Mouse (Mus musculus) midbrain, postnatal 0 days (tissue): ENCODE measurements around the gene Cryl1. TPM values are rescaled to one million over a fixed set of nuclear protein-coding genes. Genes with fewer than 3 reads are reported as not detected.
A peak's percentile ranks its signal among the peaks of the same experiment; 100 is the strongest.

Experiments
- ATAC-seq: fragments of 200-750 bp; cut with Nextera tagmentation; 2 replicates; pipeline ENCODE4 v1.8.0; 2017; ENCODE audit warnings: moderate number of reproducible peaks, mild to moderate bottlenecking, moderate TSS enrichment, moderate library complexity; ENCODE audit not compliant: low FRiP score
- DNase-seq: peaks from one replicate; pipeline ENCODE4 v3.0.0-alpha.2; 2015; ENCODE audit warnings: low spot score
- H3K27ac ChIP-seq: fragments of 300-500 bp; sonication (generic); 2 replicates; pipeline ENCODE4 v1.5.1; 2014; ENCODE audit warnings: low read depth, mild to moderate bottlenecking, low read length, mixed read lengths
- H3K27me3 ChIP-seq: fragments of 300-500 bp; sonication (generic); 2 replicates; pipeline ENCODE4 v1.6.1; 2014; ENCODE audit warnings: low read length, control low read depth, mixed read lengths; ENCODE audit not compliant: insufficient read depth
- H3K36me3 ChIP-seq: fragments of 300-500 bp; sonication (generic); 2 replicates; pipeline ENCODE4 v1.6.1; 2014; ENCODE audit warnings: low read length, control low read depth, mixed read lengths; ENCODE audit not compliant: insufficient read depth
- H3K4me1 ChIP-seq: fragments of 300-500 bp; sonication (generic); 2 replicates; pipeline ENCODE4 v1.6.1; 2014; ENCODE audit warnings: mild to moderate bottlenecking, control low read depth, antibody characterized with exemption, low read length, mixed read lengths; ENCODE audit not compliant: insufficient read depth
- H3K4me2 ChIP-seq: fragments of 300-500 bp; sonication (generic); 2 replicates; pipeline ENCODE4 v1.6.1; 2014; ENCODE audit warnings: low read depth, mild to moderate bottlenecking, low read length, mixed read lengths; ENCODE audit not compliant: poor library complexity, severe bottlenecking
- H3K4me3 ChIP-seq: fragments of 300-500 bp; sonication (generic); 2 replicates; pipeline ENCODE4 v1.5.1; 2014; ENCODE audit warnings: low read depth, mild to moderate bottlenecking, low read length, moderate library complexity
- H3K9ac ChIP-seq: fragments of 300-500 bp; sonication (generic); replicated peaks from 2 replicates; pipeline ENCODE4 v1.6.1; 2014; ENCODE audit warnings: mild to moderate bottlenecking, low read length, moderate library complexity, mixed read lengths; ENCODE audit not compliant: poor library complexity, severe bottlenecking
- H3K9me3 ChIP-seq: fragments of 300-500 bp; sonication (generic); 2 replicates; pipeline ENCODE4 v1.6.1; 2016; ENCODE audit warnings: low read length, control low read depth
- CTCF ChIP-seq: IDR thresholded peaks from 2 replicates; pipeline ENCODE4 v1.5.1; 2016; ENCODE audit warnings: antibody characterized with exemption, mild to moderate bottlenecking
- WGBS: fragments of 180-500 bp; shearing (Covaris S2); extraction: QIAGEN DNeasy Blood & Tissue Kit; methylation state at CpG from one replicate; pipeline ENCODE4 v1.1.7; 2014; 5-methylcytosine and 5-hydroxymethylcytosine counted together
- polyA plus RNA-seq: library from polyadenylated mRNA; unstranded; fragments of >200 nt; fragmentation: Nextera tagmentation; extraction: Ambion mirVana; gene quantifications from 2 replicates; pipeline ENCODE4 v1.2.1, GENCODE M21; 2015
- total RNA-seq: library from RNA; depleted of rRNA; stranded (reverse); fragments of >200 nt; gene quantifications from 2 replicates; pipeline ENCODE4 v1.2.3, GENCODE M21; 2014

Cryl1 gene
- total and polyA plus RNA-seq, 2 experiments from 2014 or later, result 13.5 to 19.4 TPM

DNA sequence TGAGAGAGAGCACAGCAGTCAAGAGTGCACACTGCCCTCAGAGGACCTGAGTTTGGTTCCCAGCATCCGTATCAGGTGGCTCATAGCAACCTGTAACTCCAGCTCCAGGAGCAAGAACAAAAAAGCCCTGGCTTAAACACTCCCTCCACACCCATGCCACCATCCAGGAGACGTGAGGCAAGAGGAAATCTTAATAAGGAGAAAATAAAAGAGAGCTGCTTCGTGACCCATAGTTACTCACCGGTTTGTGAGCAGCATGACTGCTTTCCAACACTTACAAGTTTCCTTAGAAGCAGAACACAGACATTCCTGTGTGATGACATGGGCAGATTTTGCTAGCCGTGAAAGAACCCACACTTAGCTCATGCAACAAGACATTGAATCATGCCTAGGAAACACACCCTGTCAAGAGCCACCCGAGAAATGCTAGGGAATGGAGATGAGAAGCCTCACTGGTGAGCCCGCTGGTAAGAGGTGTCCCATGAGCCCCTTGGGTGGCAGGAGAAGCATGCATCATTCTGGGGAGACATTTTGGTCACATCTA lies 106.9 kb downstream of the Cryl1 start:
- no peak overlapping the region for H3K27ac ChIP-seq
- no peaks in the 10 kb centered on the region for H3K36me3 ChIP-seq
- 85% methylated on average over 7 of the region's 7 CpGs for WGBS
- no peaks in the 10 kb centered on the region for H3K4me1 ChIP-seq
- DNase-seq, result no peak
- H3K4me2 ChIP-seq, result no peak overlapping the region
- no peak overlapping the region for H3K9ac ChIP-seq
- no peaks in the 10 kb centered on the region for H3K27me3 ChIP-seq
- H3K4me3 ChIP-seq, result no peak overlapping the region
- TF ChIP-seq CTCF, result no peak
- no peak for ATAC-seq
- H3K9me3 ChIP-seq, result no peaks in the 10 kb centered on the region

DNA sequence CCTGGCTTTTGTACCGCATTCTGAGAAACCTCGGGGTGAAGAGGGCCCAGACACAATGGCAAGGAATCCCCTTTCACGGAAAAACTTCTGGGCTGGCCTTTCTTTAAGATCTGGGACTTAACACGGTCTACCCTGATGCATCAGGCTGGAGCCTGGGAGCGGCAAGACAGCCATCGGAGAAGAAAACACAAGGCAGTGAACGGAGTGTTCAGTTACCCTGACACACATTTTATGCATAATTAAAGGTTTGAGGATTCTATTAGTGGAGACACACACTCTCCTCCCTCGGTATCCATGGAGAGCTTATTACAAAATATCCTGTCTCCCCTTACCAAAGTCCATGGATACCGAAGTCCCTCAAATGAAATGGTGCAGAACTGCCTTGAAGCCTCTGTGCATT lies 109.2 kb downstream of the Cryl1 start:
- Histone ChIP-seq H3K9ac (no peak overlapping the region; the same call in 1 of the 2 replicates), H3K4me1 (no peaks in the 10 kb centered on the region), H3K27ac (no peak overlapping the region), H3K4me2 (no peak overlapping the region), H3K4me3 (no peak overlapping the region), H3K27me3 (no peaks in the 10 kb centered on the region), H3K9me3 (no peaks in the 10 kb centered on the region), H3K36me3 (no peaks in the 10 kb centered on the region)
- WGBS, result 16% methylated on average over 9 of the region's 9 CpGs
- no peak for DNase-seq
- TF ChIP-seq CTCF, result no peak
- ATAC-seq, result peak; percentile 48; the same call in 1 of the 2 replicates

DNA sequence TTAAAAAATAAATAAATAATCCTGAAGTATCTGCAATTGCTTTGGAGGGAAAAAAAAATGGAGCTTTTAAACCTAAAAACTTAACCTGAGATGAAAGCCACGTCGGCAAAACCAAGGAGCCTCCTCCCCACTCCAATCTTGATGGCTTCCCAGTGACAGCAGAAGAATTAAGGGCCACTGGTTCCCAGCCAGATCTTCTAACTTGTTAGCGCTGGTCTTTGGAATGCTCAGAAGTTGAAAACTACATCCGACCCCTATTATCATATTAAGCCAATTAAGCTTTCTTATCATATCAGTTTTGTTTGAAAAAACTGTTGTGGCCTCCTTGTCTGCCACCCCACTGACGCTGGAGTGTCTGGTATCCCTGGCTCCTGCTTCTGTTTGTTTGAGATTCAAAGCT lies 114.5 kb downstream of the Cryl1 start:
- H3K27ac ChIP-seq, result no peak overlapping the region
- H3K36me3 ChIP-seq, result no peaks in the 10 kb centered on the region
- 45% methylated on average over 5 of the region's 5 CpGs for WGBS

DNA sequence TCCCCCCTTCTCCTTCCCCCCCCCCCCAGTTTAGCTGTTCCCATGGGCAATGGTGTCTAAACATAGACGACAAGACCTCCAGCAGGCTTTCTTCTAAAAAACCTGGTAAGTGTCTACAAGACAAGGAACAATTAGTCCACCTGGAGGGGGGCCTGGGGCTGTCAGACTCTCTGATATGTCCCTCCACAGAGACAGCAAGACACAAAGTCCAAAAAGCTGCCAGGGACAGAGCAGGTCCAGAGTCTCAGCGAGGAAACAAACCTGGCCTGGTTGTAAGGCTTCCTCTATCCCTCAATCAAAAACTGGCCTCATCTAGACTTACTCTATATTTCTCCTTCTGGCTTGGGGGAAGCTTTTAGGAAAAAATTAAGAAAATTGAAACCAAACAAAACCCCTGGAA lies 115.7 kb downstream of the Cryl1 start:
- H3K4me3 ChIP-seq, result no peak overlapping the region
- H3K9me3 ChIP-seq, result no peaks in the 10 kb centered on the region
- H3K4me1 ChIP-seq, result no peaks in the 10 kb centered on the region
- ATAC-seq (no peak), DNase-seq (no peak)
- H3K27me3 ChIP-seq, result no peaks in the 10 kb centered on the region
- no peak overlapping the region for H3K27ac ChIP-seq
- H3K9ac ChIP-seq, result no peak overlapping the region
- TF ChIP-seq CTCF, result no peak
- no peak overlapping the region for H3K4me2 ChIP-seq
- H3K36me3 ChIP-seq, result no peaks in the 10 kb centered on the region
- 36% methylated on average over 2 of the region's 2 CpGs for WGBS

More for the DNA sequence above, 114.5 kb downstream of the Cryl1 start:
- H3K9ac ChIP-seq, result no peak overlapping the region
- no peak overlapping the region for H3K4me2 ChIP-seq
- H3K4me1 ChIP-seq, result no peaks in the 10 kb centered on the region
- no peaks in the 10 kb centered on the region for H3K9me3 ChIP-seq
- no peaks in the 10 kb centered on the region for H3K27me3 ChIP-seq
- DNase-seq (no peak), ATAC-seq (no peak)
- no peak for TF ChIP-seq CTCF
- no peak overlapping the region for H3K4me3 ChIP-seq

DNA sequence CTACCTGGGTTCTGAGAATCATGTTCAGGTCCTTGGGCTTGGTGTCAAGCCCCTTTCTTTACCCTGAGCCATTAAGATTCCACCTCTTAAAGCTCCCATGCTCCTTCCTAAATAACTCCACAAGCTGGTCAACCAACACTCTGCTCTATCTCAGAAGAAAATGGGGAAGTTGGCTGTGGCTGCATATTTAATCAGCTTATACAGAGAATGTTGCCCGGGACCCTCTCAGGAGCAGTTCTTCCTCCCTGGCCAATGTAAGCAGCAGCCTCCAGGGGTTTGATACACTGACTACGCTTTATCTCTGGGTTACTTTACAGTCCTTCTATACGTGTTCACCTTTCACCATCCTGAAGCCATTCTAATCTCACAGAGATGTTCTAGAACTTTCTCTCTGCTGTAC lies 117.5 kb downstream of the Cryl1 start:
- no peak for TF ChIP-seq CTCF
- H3K4me1 ChIP-seq, result no peaks in the 10 kb centered on the region
- no peak overlapping the region for H3K4me3 ChIP-seq
- 85% methylated on average over 3 of the region's 3 CpGs for WGBS
- no peak overlapping the region for H3K27ac ChIP-seq
- DNase-seq, result no peak
- no peak overlapping the region for H3K9ac ChIP-seq
- H3K27me3 ChIP-seq, result no peaks in the 10 kb centered on the region
- H3K4me2 ChIP-seq, result no peak overlapping the region
- no peak for ATAC-seq
- H3K36me3 ChIP-seq, result no peaks in the 10 kb centered on the region
- no peaks in the 10 kb centered on the region for H3K9me3 ChIP-seq

DNA sequence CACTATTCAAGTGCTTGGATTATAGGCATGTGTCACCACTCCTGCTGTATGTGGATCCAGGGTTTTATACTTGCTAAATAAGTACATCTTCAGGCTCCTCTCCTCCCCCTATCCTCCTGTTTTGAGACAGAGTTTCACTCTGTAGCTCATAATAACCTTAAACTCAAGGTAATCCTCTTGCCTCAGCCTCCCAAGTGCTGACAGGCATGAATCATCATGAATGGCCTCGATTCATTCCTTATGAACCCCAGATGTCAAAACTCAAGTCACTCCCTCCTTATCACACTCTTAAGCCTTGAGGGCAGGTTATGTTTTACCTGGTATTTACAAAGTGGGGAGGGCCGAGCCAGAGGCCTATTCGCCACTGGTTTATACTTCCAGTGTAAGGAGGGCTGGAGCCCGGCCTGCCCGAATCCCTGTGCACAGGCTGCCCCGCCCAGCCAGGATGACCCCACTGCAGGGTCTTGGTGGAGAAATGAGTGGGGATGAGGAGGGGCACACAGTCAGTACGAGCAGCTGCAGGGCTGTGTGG lies 121.8 kb downstream of the Cryl1 start:
- no peaks in the 10 kb centered on the region for H3K36me3 ChIP-seq
- no peak overlapping the region for H3K4me3 ChIP-seq
- no peak for TF ChIP-seq CTCF
- ATAC-seq, result no peak
- DNase-seq, result no peak
- no peak overlapping the region for H3K4me2 ChIP-seq
- no peak overlapping the region for H3K27ac ChIP-seq
- H3K27me3 ChIP-seq, result no peaks in the 10 kb centered on the region
- H3K9ac ChIP-seq, result no peak overlapping the region
- H3K9me3 ChIP-seq, result no peaks in the 10 kb centered on the region
- 94% methylated on average over 7 of the region's 7 CpGs for WGBS
- H3K4me1 ChIP-seq, result no peaks in the 10 kb centered on the region
